Mouse (Mus musculus): Measurements from ENCODE around the gene Zbtb24.

- TF ChIP-seq CTCF (IDR thresholded peaks at IDR 0.05; ENCODE audit: control insufficient read depth, insufficient read depth, insufficient replicate concordance, low read depth, low read length), result no peak
- no peak for TF ChIP-seq POLR2A (IDR thresholded peaks at IDR 0.05; ENCODE audit: control insufficient read depth, low read depth, low read length)
Measured at GRCm38 (mm10) chr10:41472962-41473481, 22.8 kb downstream of the Zbtb24 start.

Measured in testis, adult 2 months (tissue).